Mouse (Mus musculus): ENCODE measurements at regions not wholly inside any gene's neighbourhood (a gene's known extent, or its start where the extent isn't known, plus 50 kb on each side); places are given as distances from the start of the nearest gene placed in this dataset.

GRCm38 (mm10) chr16:44656181-44656580 lies 67.9 kb upstream of the Nepro start:
- WGBS = 89% methylated on average over 1 of the region's 1 CpGs
- H3K9ac ChIP-seq (ENCODE audit: low read depth, low read length) = no peak overlapping the region
- TF ChIP-seq POLR2A (IDR thresholded peaks at IDR 0.05; ENCODE audit: extremely low read depth, insufficient read depth, low read length) (no peak), CTCF (IDR thresholded peaks at IDR 0.05; ENCODE audit: low read depth, low read length) (no peak)
- no peaks in the 10 kb centered on the region for H3K4me1 ChIP-seq (ENCODE audit: control insufficient read depth, insufficient read depth, low read length)
- no peak for DNase-seq (ENCODE audit: extremely low read depth, low read depth, low spot score)
- H3K27me3 ChIP-seq (ENCODE audit: control insufficient read depth, insufficient read depth, low read length) = no peaks in the 10 kb centered on the region
- no peak overlapping the region for H3K27ac ChIP-seq (replicated peaks; ENCODE audit: insufficient read depth, low read depth, low read length)
- no peaks in the 10 kb centered on the region for H3K36me3 ChIP-seq (ENCODE audit: control insufficient read depth, insufficient read depth, low read length)
- H3K4me3 ChIP-seq (ENCODE audit: insufficient read depth, low read depth, low read length) = no peak overlapping the region
- H3K79me2 ChIP-seq (ENCODE audit: control insufficient read depth, insufficient read depth, low read length) = no peaks in the 10 kb centered on the region

- Histone ChIP-seq H3K79me2 (ENCODE audit: control insufficient read depth, insufficient read depth, low read length) (no peaks in the 10 kb centered on the region), H3K4me1 (ENCODE audit: control insufficient read depth, insufficient read depth, low read length) (no peaks in the 10 kb centered on the region), H3K27ac (replicated peaks; ENCODE audit: insufficient read depth, low read depth, low read length) (no peak overlapping the region), H3K4me3 (ENCODE audit: insufficient read depth, low read depth, low read length) (no peak overlapping the region), H3K9ac (ENCODE audit: low read depth, low read length) (no peak overlapping the region), H3K27me3 (ENCODE audit: control insufficient read depth, insufficient read depth, low read length) (no peaks in the 10 kb centered on the region), H3K36me3 (ENCODE audit: control insufficient read depth, insufficient read depth, low read length) (no peaks in the 10 kb centered on the region)
- WGBS = 60% methylated on average over 3 of the region's 3 CpGs
- DNase-seq (ENCODE audit: extremely low read depth, low read depth, low spot score) = no peak
- no peak for TF ChIP-seq CTCF (IDR thresholded peaks at IDR 0.05; ENCODE audit: low read depth, low read length)
- TF ChIP-seq POLR2A (IDR thresholded peaks at IDR 0.05; ENCODE audit: extremely low read depth, insufficient read depth, low read length) = no peak
These were observed 68.8 kb upstream of the Nepro start for GRCm38 (mm10) chr16:44655306-44655705.

DNA sequence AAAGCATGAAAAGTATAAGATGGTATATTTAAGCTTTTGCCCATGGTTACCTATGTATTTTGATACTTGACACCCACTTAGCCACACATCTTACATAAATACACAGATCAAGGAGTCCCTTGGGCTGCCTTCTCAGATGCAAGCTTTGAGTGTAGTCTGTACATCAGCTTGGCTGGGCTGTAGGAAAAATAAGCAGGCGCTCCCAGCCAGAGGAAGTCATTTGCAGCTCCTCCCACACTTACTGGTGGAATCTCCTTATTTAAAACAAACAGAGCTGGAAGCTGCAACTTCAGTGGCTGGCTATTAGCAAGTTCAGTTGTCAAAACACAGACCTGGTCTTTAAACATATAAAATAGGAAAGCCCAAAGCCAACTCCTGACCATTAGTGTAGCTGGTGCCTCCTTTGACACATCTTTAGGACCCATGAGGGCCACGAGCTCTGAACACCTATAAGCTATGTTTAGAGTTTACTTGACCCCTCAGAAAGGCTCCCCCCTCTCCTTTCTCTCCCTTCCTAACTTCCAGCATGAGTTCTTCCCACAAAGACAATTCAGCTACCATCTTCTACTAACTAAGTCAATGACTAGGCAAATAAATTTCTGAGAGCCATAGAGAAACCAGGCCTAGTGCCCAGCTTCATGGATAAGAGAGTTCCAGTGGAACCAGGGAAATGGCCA lies 75.4 kb upstream of the Nepro start:
- Histone ChIP-seq H3K4me3 (ENCODE audit: insufficient read depth, low read depth, low read length) (no peak overlapping the region), H3K27ac (replicated peaks; ENCODE audit: insufficient read depth, low read depth, low read length) (no peak overlapping the region), H3K36me3 (ENCODE audit: control insufficient read depth, insufficient read depth, low read length) (no peaks in the 10 kb centered on the region), H3K4me1 (ENCODE audit: control insufficient read depth, insufficient read depth, low read length) (no peaks in the 10 kb centered on the region), H3K27me3 (ENCODE audit: control insufficient read depth, insufficient read depth, low read length) (no peaks in the 10 kb centered on the region), H3K79me2 (ENCODE audit: control insufficient read depth, insufficient read depth, low read length) (no peaks in the 10 kb centered on the region), H3K9ac (ENCODE audit: low read depth, low read length) (no peak overlapping the region)
- no peak for TF ChIP-seq CTCF (IDR thresholded peaks at IDR 0.05; ENCODE audit: low read depth, low read length)
- no peak for TF ChIP-seq POLR2A (IDR thresholded peaks at IDR 0.05; ENCODE audit: extremely low read depth, insufficient read depth, low read length)
- WGBS = 61% methylated on average over 2 of the region's 2 CpGs
- no peak for DNase-seq (ENCODE audit: extremely low read depth, low read depth, low spot score)

DNA sequence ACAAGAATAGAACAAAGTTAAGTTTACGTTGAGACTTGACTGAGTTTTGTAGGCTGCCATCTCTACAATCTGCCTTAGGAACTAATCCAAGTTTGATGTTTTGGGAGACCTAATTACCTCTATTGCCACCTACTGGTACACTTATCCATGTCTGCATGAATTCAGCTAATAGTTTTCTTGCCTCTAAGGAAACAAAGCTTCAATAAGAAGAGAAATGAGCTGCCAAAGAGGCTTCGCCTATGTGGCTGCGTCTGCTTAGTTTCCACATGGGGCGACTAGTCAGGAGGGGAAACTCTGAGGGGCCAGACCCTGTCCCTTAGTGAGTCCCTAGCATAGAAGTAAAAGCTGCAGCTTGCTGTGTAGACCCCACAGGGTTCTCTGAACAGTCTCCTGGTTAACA lies 80.1 kb upstream of the Nepro start:
- Histone ChIP-seq H3K27me3 (ENCODE audit: control insufficient read depth, insufficient read depth, low read length) (no peaks in the 10 kb centered on the region), H3K36me3 (ENCODE audit: control insufficient read depth, insufficient read depth, low read length) (no peaks in the 10 kb centered on the region), H3K9ac (ENCODE audit: low read depth, low read length) (no peak overlapping the region), H3K4me1 (ENCODE audit: control insufficient read depth, insufficient read depth, low read length) (no peaks in the 10 kb centered on the region), H3K79me2 (ENCODE audit: control insufficient read depth, insufficient read depth, low read length) (no peaks in the 10 kb centered on the region), H3K27ac (replicated peaks; ENCODE audit: insufficient read depth, low read depth, low read length) (no peak overlapping the region), H3K4me3 (ENCODE audit: insufficient read depth, low read depth, low read length) (no peak overlapping the region)
- peak; percentile 6 for DNase-seq (ENCODE audit: extremely low read depth, low read depth, low spot score)
- 35% methylated on average over 4 of the region's 4 CpGs for WGBS
- TF ChIP-seq POLR2A (IDR thresholded peaks at IDR 0.05; ENCODE audit: extremely low read depth, insufficient read depth, low read length) = no peak

GRCm38 (mm10) chr16:44637100-44637499 lies 78.4 kb upstream of the Boc start:
- Histone ChIP-seq H3K27ac (replicated peaks; ENCODE audit: insufficient read depth, low read depth, low read length) (no peak overlapping the region), H3K79me2 (ENCODE audit: control insufficient read depth, insufficient read depth, low read length) (no peaks in the 10 kb centered on the region), H3K4me1 (ENCODE audit: control insufficient read depth, insufficient read depth, low read length) (no peaks in the 10 kb centered on the region), H3K4me3 (ENCODE audit: insufficient read depth, low read depth, low read length) (no peak overlapping the region), H3K27me3 (ENCODE audit: control insufficient read depth, insufficient read depth, low read length) (no peaks in the 10 kb centered on the region), H3K9ac (ENCODE audit: low read depth, low read length) (no peak overlapping the region), H3K36me3 (ENCODE audit: control insufficient read depth, insufficient read depth, low read length) (no peaks in the 10 kb centered on the region)
- 84% methylated on average over 3 of the region's 3 CpGs for WGBS
- no peak for TF ChIP-seq CTCF (IDR thresholded peaks at IDR 0.05; ENCODE audit: low read depth, low read length)
- no peak for TF ChIP-seq POLR2A (IDR thresholded peaks at IDR 0.05; ENCODE audit: extremely low read depth, insufficient read depth, low read length)
- DNase-seq (ENCODE audit: extremely low read depth, low read depth, low spot score) = no peak

GRCm38 (mm10) chr16:44634486-44634885 lies 75.8 kb upstream of the Boc start:
- no peaks in the 10 kb centered on the region for H3K79me2 ChIP-seq (ENCODE audit: control insufficient read depth, insufficient read depth, low read length)
- no peak overlapping the region for H3K4me3 ChIP-seq (ENCODE audit: insufficient read depth, low read depth, low read length)
- no peak overlapping the region for H3K27ac ChIP-seq (replicated peaks; ENCODE audit: insufficient read depth, low read depth, low read length)
- H3K27me3 ChIP-seq (ENCODE audit: control insufficient read depth, insufficient read depth, low read length) = no peaks in the 10 kb centered on the region
- H3K9ac ChIP-seq (ENCODE audit: low read depth, low read length) = no peak overlapping the region
- DNase-seq (ENCODE audit: extremely low read depth, low read depth, low spot score) = no peak
- TF ChIP-seq POLR2A (IDR thresholded peaks at IDR 0.05; ENCODE audit: extremely low read depth, insufficient read depth, low read length) = no peak
- no peak for TF ChIP-seq CTCF (IDR thresholded peaks at IDR 0.05; ENCODE audit: low read depth, low read length)
- 94% methylated on average over 4 of the region's 4 CpGs for WGBS
- H3K4me1 ChIP-seq (ENCODE audit: control insufficient read depth, insufficient read depth, low read length) = no peaks in the 10 kb centered on the region
- H3K36me3 ChIP-seq (ENCODE audit: control insufficient read depth, insufficient read depth, low read length) = no peaks in the 10 kb centered on the region
